Mouse (Mus musculus) megakaryocyte, embryonic 14.5 days (primary cell): ENCODE data around the gene Coa6.

ENCODE experiments used
- FLI1 ChIP-seq: IDR thresholded peaks from 2 replicates; pipeline ENCODE4 v1.6.1; 2012; ENCODE audit warnings: low read length, inconsistent platforms, mixed read lengths
- GATA1 ChIP-seq: IDR thresholded peaks from 3 replicates; pipeline ENCODE4 v1.6.1; 2012; ENCODE audit warnings: mixed read lengths, low read length, inconsistent platforms, borderline replicate concordance

DNA sequence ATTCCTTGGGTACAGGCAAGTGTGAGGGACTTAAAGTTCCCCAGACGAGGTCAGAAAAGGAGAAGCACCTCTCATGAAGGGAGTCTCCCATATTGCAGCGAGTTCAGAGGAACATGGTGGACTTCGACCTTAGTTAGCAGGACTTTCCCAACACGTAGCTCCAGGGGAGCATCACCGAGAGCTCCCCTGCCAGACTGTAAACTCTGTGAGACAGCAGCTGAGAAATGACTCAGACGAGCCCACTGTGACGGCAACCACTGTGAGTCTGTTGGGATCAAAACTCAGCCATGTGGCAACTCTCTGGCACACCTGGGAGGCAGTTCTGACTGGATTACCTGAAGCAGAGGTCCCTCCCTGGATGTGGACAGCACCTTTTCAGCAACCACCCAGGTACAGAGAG is 41.8 kb downstream of the Coa6 start:
- no peak for TF ChIP-seq GATA1
- TF ChIP-seq FLI1, result no peak
